Mouse (Mus musculus) stomach, postnatal 0 days (tissue): ENCODE measurements around the gene Prm2. TPM values are rescaled to one million over a fixed set of nuclear protein-coding genes. Genes with fewer than 3 reads are reported as not detected.
A peak's percentile ranks its signal among the peaks of the same experiment; 100 is the strongest.

Experiments used
- ATAC-seq: fragments of 200-750 bp; cut with Nextera tagmentation; 2 replicates; pipeline ENCODE4 v1.8.0; 2017; ENCODE audit not compliant: low FRiP score, low TSS enrichment
- DNase-seq: peaks from one replicate; pipeline ENCODE4 v3.0.0-alpha.2; 2016; ENCODE audit warnings: low spot score
- H3K27ac ChIP-seq: fragments of 300-500 bp; sonication (generic); replicated peaks from 2 replicates; pipeline ENCODE4 v1.5.1; 2014; ENCODE audit warnings: mild to moderate bottlenecking, control low read depth
- H3K27me3 ChIP-seq: fragments of 300-500 bp; sonication (generic); 2 replicates; pipeline ENCODE4 v1.6.1; 2014; ENCODE audit warnings: low read length; ENCODE audit not compliant: control insufficient read depth, insufficient read depth
- H3K36me3 ChIP-seq: fragments of 300-500 bp; sonication (generic); 2 replicates; pipeline ENCODE4 v1.6.1; 2014; ENCODE audit warnings: low read length, mixed read lengths; ENCODE audit not compliant: control insufficient read depth, insufficient read depth
- H3K4me1 ChIP-seq: fragments of 300-500 bp; sonication (generic); replicated peaks from 2 replicates; pipeline ENCODE4 v1.6.1; 2014; ENCODE audit warnings: antibody characterized with exemption; ENCODE audit not compliant: control insufficient read depth, insufficient read depth
- H3K4me2 ChIP-seq: fragments of 300-500 bp; sonication (generic); replicated peaks from 2 replicates; pipeline ENCODE4 v1.6.1; 2014; ENCODE audit warnings: low read depth, mild to moderate bottlenecking, control low read depth, moderate library complexity
- H3K4me3 ChIP-seq: fragments of 300-500 bp; sonication (generic); 2 replicates; pipeline ENCODE4 v1.5.1; 2014; ENCODE audit warnings: low read depth, low read length, control low read depth
- H3K9ac ChIP-seq: fragments of 300-500 bp; sonication (generic); 2 replicates; pipeline ENCODE4 v1.6.1; 2014; ENCODE audit warnings: mild to moderate bottlenecking, low read length, control low read depth, mixed read lengths
- H3K9me3 ChIP-seq: fragments of 300-500 bp; sonication (generic); 2 replicates; pipeline ENCODE4 v1.6.1; 2016; ENCODE audit warnings: low read length; ENCODE audit not compliant: control insufficient read depth
- CTCF ChIP-seq: IDR thresholded peaks from 2 replicates; pipeline ENCODE4 v1.5.1; 2016; ENCODE audit warnings: antibody characterized with exemption, low read depth, mild to moderate bottlenecking, moderate library complexity
- EP300 ChIP-seq: optimal IDR thresholded peaks from 2 replicates; pipeline ENCODE3; 2016; ENCODE audit warnings: antibody characterized with exemption
- WGBS: fragments of 180-500 bp; shearing (Covaris S2); extraction: QIAGEN DNeasy Blood & Tissue Kit; methylation state at CpG from one replicate; pipeline ENCODE4 v1.1.7; 2014; 5-methylcytosine and 5-hydroxymethylcytosine counted together
- polyA plus RNA-seq: library from polyadenylated mRNA; unstranded; fragments of >200 nt; fragmentation: Nextera tagmentation; extraction: Ambion mirVana; gene quantifications from 2 replicates; pipeline ENCODE4 v1.2.1, GENCODE M21; 2015

Prm2 gene
- polyA plus RNA-seq, 1 experiment from 2014 or later = not detected

DNA sequence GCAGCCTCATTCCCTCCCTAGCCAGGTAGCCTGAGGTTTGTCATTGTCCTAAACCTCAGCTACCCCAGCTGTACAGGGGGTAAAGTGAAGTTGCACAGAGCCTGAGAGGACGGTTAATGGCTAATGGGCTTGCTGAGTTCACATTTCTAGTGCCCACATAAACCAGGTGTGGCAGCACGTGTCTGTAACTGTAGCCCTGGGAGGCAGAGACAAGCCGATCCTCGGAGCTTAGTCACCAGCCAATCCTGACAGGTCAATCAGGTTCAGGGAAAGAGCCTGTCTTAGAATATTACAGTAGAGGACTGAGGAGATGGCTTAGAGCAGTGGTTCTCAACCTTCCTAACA is 32.5 kb upstream of the Prm2 start:
- no peaks in the 10 kb centered on the region for H3K9me3 ChIP-seq
- 69% methylated on average over 4 of the region's 4 CpGs for WGBS
- H3K36me3 ChIP-seq = no peaks in the 10 kb centered on the region
- no peak overlapping the region for H3K4me3 ChIP-seq
- no peak overlapping the region for H3K27ac ChIP-seq
- DNase-seq (no peak), ATAC-seq (no peak)
- no peak overlapping the region for H3K9ac ChIP-seq
- no peak for TF ChIP-seq EP300
- no peak for TF ChIP-seq CTCF
- H3K4me1 ChIP-seq = no peaks in the 10 kb centered on the region
- no peaks in the 10 kb centered on the region for H3K27me3 ChIP-seq
- H3K4me2 ChIP-seq = no peak overlapping the region

DNA sequence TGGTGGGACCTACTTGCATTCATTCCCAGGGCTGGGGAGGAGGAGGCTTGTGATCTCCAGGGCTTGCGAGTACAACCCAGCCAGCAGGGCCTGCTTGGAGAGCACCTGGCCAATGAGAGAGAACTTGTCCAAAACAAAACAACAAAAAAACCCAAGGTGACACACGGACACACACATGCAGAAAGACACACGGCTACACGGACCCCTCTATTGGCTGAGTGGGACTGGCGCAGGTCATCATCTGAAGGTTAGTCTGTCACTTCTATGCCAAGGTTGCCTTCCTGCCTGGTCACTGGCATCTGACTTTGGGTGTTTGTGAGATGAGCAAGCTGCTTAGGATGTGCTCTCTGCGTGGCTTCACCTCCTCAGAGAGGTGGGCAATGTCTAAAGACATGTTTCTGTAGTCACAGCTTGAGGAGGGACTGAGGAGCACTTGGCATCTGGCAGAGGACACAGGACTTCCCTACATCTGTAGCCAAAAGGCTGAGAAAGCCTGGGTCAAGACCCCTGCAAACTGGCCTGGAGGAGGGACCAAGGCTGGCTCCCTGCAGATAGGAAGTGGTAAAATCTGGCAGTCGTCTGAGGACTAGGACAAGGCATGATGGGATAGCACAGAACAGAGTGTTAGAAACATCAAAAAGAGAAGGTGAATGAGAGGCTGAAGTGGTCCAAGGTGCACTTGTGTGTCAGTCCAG is 32.0 kb upstream of the Prm2 start:
- 82% methylated on average over 7 of the region's 7 CpGs for WGBS
- TF ChIP-seq CTCF = no peak
- no peak for TF ChIP-seq EP300
- no peak overlapping the region for H3K27ac ChIP-seq

DNA sequence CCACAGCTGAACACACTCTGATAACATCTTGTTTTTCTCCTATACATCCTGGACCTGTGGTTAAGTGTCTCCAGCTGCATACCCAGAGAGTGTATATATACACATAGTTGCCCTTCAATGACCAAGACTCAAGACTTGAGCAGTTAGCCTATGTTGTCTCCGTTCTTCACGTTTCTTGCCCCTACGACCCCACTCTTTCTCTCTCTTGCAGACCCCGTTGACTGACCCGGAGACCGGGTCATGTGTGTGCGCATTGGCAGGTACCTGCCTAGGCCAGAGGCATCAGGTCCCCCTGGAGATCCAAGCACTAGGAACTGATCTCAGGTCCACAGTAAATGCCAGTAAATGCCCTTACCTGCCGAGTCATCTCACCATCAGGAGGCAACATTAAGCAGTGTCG is 31.3 kb upstream of the Prm2 start:
- no peak for ATAC-seq
- WGBS = 91% methylated on average over 9 of the region's 9 CpGs

More for the DNA sequence above, 32.0 kb upstream of the Prm2 start:
- no peak for DNase-seq
- Histone ChIP-seq H3K9me3 (no peaks in the 10 kb centered on the region), H3K36me3 (no peaks in the 10 kb centered on the region), H3K4me3 (no peak overlapping the region), H3K27me3 (no peaks in the 10 kb centered on the region), H3K4me2 (no peak overlapping the region), H3K4me1 (no peaks in the 10 kb centered on the region), H3K9ac (no peak overlapping the region)
- ATAC-seq = no peak

DNA sequence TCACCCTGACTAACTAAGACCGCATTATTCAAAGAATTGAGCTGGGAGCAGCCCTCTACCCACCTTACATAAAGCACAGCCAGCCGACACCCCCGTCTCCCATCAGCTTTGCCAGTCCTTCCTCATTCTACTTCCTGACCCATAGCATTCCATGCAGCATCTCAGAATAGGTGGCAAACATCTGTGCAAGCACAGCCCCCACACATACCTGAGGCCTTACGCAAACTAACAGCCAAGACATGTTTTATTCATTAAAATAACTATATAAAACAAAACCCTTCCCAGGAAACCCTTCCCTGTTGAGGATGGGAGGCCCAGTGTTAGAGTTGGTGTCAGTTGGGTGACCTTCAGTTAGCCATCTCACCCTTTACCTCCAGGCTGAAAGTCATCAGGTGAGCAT is 29.9 kb upstream of the Prm2 start:
- no peak for ATAC-seq

More for the DNA sequence above, 31.3 kb upstream of the Prm2 start:
- Histone ChIP-seq H3K9ac (no peak overlapping the region), H3K36me3 (no peaks in the 10 kb centered on the region), H3K27ac (no peak overlapping the region), H3K4me3 (no peak overlapping the region), H3K4me2 (no peak overlapping the region), H3K9me3 (no peaks in the 10 kb centered on the region), H3K27me3 (no peaks in the 10 kb centered on the region), H3K4me1 (no peaks in the 10 kb centered on the region)
- TF ChIP-seq CTCF (no peak), EP300 (no peak)
- DNase-seq = no peak

DNA sequence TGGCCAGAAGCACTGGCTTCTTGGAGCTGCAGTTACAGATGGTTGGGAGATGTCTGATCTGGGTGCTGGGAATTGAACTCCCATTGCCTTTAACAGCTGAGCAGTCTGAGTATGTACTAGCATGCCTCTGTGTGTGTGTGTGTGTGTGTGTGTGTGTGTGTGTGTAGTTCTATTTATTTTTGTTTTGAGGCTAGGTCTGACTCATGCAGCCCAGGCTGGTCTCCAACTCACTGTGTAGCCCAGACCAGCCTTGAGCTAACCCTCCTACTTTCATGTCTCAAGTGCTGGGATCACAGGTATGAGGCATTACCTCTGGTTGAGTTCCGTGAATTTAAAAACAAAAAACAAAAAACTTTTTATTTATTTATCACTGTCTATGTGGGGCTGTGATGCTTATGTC is 28.6 kb upstream of the Prm2 start:
- no peak for DNase-seq
- no peaks in the 10 kb centered on the region for H3K36me3 ChIP-seq
- TF ChIP-seq EP300 (no peak), CTCF (no peak)
- H3K4me3 ChIP-seq = no peak overlapping the region
- ATAC-seq = no peak
- no peak overlapping the region for H3K9ac ChIP-seq
- H3K4me2 ChIP-seq = no peak overlapping the region
- no peaks in the 10 kb centered on the region for H3K4me1 ChIP-seq
- H3K27ac ChIP-seq = no peak overlapping the region
- no peaks in the 10 kb centered on the region for H3K27me3 ChIP-seq
- H3K9me3 ChIP-seq = no peaks in the 10 kb centered on the region
- 79% methylated on average over 1 of the region's 1 CpGs for WGBS

More for the DNA sequence above, 29.9 kb upstream of the Prm2 start:
- Histone ChIP-seq H3K4me2 (no peak overlapping the region), H3K4me1 (no peaks in the 10 kb centered on the region), H3K27ac (no peak overlapping the region), H3K27me3 (no peaks in the 10 kb centered on the region), H3K9ac (no peak overlapping the region), H3K4me3 (no peak overlapping the region), H3K9me3 (no peaks in the 10 kb centered on the region), H3K36me3 (no peaks in the 10 kb centered on the region)
- TF ChIP-seq EP300 (no peak), CTCF (no peak)
- 72% methylated on average over 4 of the region's 4 CpGs for WGBS
- DNase-seq = no peak

DNA sequence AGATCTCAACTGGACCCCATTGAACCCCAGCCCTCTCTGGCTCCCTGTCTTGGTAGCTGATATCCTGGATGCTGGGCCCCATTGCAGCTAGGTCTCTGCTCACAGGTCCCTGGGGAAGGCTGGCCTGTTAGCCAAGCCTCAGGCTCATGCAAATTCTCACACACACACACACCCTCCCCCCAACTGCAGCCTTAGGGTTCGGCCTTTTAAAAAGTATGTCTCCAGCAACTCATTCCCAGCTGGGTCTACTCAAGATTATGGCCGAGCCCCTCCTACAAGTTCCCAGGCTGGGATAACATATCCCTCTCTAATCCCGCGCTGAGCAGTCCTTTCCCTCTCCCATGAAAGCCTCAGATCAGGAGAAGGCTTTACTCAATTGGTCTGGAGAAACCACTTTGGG is 25.5 kb upstream of the Prm2 start:
- ATAC-seq = no peak

More for the DNA sequence above, 25.5 kb upstream of the Prm2 start:
- H3K9me3 ChIP-seq = no peaks in the 10 kb centered on the region
- H3K4me1 ChIP-seq = no peaks in the 10 kb centered on the region
- H3K36me3 ChIP-seq = no peaks in the 10 kb centered on the region
- no peak for TF ChIP-seq EP300
- TF ChIP-seq CTCF = no peak
- H3K27me3 ChIP-seq = no peaks in the 10 kb centered on the region
- 45% methylated on average over 4 of the region's 4 CpGs for WGBS
- H3K27ac ChIP-seq = 0 out of 2 replicates have a peak overlapping the region, but pooled peaks have one; percentile 13
- no peak overlapping the region for H3K9ac ChIP-seq
- H3K4me3 ChIP-seq = no peak overlapping the region
- no peak overlapping the region for H3K4me2 ChIP-seq
- DNase-seq = no peak
